17 mouse cellular contexts compared by ENCODE assay signal in the genomic region with DNA sequence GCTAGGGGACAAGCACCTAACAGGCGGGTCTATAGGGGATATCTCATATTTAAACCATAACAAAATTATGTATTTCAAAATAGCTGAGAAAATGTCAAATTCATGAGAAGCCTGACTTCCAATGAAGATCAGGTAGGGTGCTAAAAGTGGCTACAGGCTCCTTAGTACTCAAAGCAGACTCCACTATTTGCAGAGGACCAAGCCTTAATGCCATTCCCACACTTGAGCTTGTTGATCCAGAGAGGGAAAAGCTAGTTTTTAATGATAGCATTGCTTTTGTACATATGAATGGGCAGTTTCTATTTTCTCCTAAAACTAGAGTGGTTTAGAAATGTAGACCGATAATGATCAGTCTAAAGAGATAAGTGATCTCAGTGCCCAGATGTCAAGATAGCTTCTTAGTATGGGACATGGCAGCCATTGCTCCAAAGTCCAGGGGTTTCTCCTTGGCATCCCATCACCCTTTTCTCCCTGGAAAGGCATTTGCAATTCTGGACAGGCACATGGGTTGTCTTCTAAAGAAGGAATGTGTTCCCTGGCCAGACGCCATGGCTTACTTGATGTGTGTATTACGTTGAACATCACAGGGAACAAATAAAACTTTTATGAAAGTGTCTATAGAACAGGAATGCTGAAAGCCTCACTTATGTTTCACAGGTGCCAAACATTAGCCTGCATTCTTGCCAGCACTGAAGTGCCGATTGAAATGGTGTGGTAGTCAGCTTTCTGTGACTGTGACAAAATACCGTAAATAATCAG.
"Had no signal": no experiment of that assay in that cellular context is flagged by ENCODE, and none has a peak within 500 bp of the region (broad histone marks: within the 10 kb centered on the region; RNA-seq: fewer than 3 reads in every experiment).

No protein-coding gene starts in this region.

- H3K27me3 ChIP-seq: limb, embryonic 15.5 days; liver, embryonic 12.5 days; neural tube, embryonic 15.5 days had no signal

- H3K36me3 ChIP-seq: limb, embryonic 15.5 days; liver, embryonic 12.5 days; midbrain, embryonic 10.5 days; neural tube, embryonic 15.5 days had no signal

- H3K4me1 ChIP-seq: limb, embryonic 15.5 days; liver, embryonic 12.5 days; neural tube, embryonic 15.5 days had no signal

- H3K4me3 ChIP-seq: limb, embryonic 15.5 days; liver, embryonic 12.5 days; midbrain, embryonic 10.5 days; myocyte; neural tube, embryonic 15.5 days had no signal

- H3K9me3 ChIP-seq: limb, embryonic 15.5 days; liver, embryonic 12.5 days; midbrain, embryonic 10.5 days; neural tube, embryonic 15.5 days had no signal

- H3K9ac ChIP-seq: limb, embryonic 15.5 days; liver, embryonic 12.5 days; neural tube, embryonic 15.5 days had no signal

- H3K4me2 ChIP-seq: limb, embryonic 15.5 days; liver, embryonic 12.5 days; neural tube, embryonic 15.5 days had no signal

- ATAC-seq: liver, embryonic 12.5 days had no signal

- H3K27ac ChIP-seq: kidney, postnatal 0 days; limb, embryonic 15.5 days; liver, embryonic 12.5 days; midbrain, embryonic 10.5 days; neural tube, embryonic 15.5 days had no signal

- DNase-seq: kidney, adult 11 months; kidney, adult 9 months; kidney, postnatal 36 days; layer of hippocampus, adult 9-11 months; layer of hippocampus, postnatal 36 days; left cerebral cortex, postnatal 4 days; midbrain, embryonic 14.5 days; right cerebral cortex, postnatal 4 days; spleen, adult 18-20 months; thymus, adult 18-20 months; thymus, postnatal 14 days had no signal
